ENCODE assay signal across 15 mouse cellular contexts in genomic region chr3:135489865-135490520, GRCm38 (mm10).
"Had no signal": no experiment of that assay in that cellular context is flagged by ENCODE, and none has a peak within 500 bp of the region (broad histone marks: within the 10 kb centered on the region; RNA-seq: fewer than 3 reads in every experiment).

No protein-coding gene starts in this region.

- H3K36me3 ChIP-seq: hindbrain, embryonic 13.5 days; intestine, embryonic 15.5 days; limb, embryonic 12.5 days; liver, embryonic 15.5 days; midbrain, embryonic 15.5 days; neural tube, embryonic 12.5 days had no signal

- H3K9ac ChIP-seq: hindbrain, embryonic 13.5 days; intestine, embryonic 15.5 days; limb, embryonic 12.5 days; liver, embryonic 15.5 days; midbrain, embryonic 15.5 days; neural tube, embryonic 12.5 days had no signal

- H3K4me2 ChIP-seq: hindbrain, embryonic 13.5 days; intestine, embryonic 15.5 days; limb, embryonic 12.5 days; liver, embryonic 11.5 days; liver, embryonic 15.5 days; midbrain, embryonic 15.5 days; neural tube, embryonic 12.5 days had no signal

- ATAC-seq: intestine, embryonic 15.5 days; lung, postnatal 0 days; midbrain, embryonic 15.5 days had no signal

- H3K9me3 ChIP-seq: hindbrain, embryonic 13.5 days; intestine, embryonic 15.5 days; limb, embryonic 12.5 days; liver, embryonic 15.5 days; midbrain, embryonic 15.5 days; neural tube, embryonic 12.5 days had no signal

- DNase-seq: layer of hippocampus, postnatal 36 days; lung, adult 2 months; lung, postnatal 36 days; right cerebral cortex, postnatal 4 days; spleen, adult 18-20 months; thymus, adult 18-20 months; thymus, postnatal 14 days had no signal

- H3K27ac ChIP-seq: hindbrain, embryonic 13.5 days; intestine, embryonic 15.5 days; limb, embryonic 12.5 days; liver, embryonic 15.5 days; midbrain, embryonic 15.5 days; neural tube, embryonic 12.5 days had no signal

- H3K27me3 ChIP-seq: hindbrain, embryonic 13.5 days; intestine, embryonic 15.5 days; liver, embryonic 15.5 days; midbrain, embryonic 15.5 days; neural tube, embryonic 12.5 days had no signal

- H3K4me3 ChIP-seq: hindbrain, embryonic 13.5 days; intestine, embryonic 15.5 days; limb, embryonic 12.5 days; liver, embryonic 15.5 days; midbrain, embryonic 15.5 days; neural tube, embryonic 12.5 days had no signal
